16 mouse cellular contexts compared by ENCODE assay signal in the genomic region with DNA sequence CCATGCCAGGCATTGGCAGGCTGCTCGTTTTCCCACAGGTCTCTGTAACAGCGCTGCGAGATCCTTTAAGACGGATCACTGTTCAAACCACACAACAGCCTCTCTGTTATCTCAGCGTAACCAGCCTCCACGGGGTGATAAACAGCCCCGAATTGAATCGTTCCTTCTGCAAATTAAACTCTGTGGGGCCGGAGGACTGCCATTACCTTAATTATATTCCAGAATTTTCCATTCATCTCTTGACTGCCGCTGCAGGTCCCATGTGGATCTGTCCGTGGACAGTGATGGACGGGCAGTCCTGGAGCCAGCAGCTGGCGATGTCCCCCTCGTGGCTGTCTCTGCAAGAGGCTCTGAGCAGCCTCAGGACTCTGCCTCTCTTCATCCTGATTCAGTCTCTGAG. TPM values are rescaled to one million over a fixed set of nuclear protein-coding genes. Genes with fewer than 3 reads are reported as not detected.
DNase-seq lines count a peak whose midpoint lies in the region; ATAC-seq and TF ChIP-seq lines count a peak whose summit lies in the region.
"Had no signal": no experiment of that assay in that cellular context is flagged by ENCODE, and none has a peak within 500 bp of the region (broad histone marks: within the 10 kb centered on the region; RNA-seq: fewer than 3 reads in every experiment).

No protein-coding gene starts in this region.

- DNase-seq in embryo, embryonic 11 days: peak; percentile 34
- DNase-seq in embryo, embryonic 10.5 days (ENCODE audit: low spot score): no peak
- DNase-seq in midbrain, postnatal 0 days (ENCODE audit: low spot score): peak; percentile 63
- DNase-seq in midbrain, embryonic 11.5 days (ENCODE audit: low spot score, missing footprints): no peak
- DNase-seq in stomach, postnatal 0 days (ENCODE audit: low spot score): no peak
- no peak for DNase-seq in gastrocnemius, postnatal 36 days
- no peak for DNase-seq in right cerebral cortex, postnatal 36 days (ENCODE audit: low spot score in 2 of 2)
- DNase-seq: cerebellum, adult 9-10 months; heart, adult 2 months; heart, postnatal 14 days; kidney, postnatal 14 days; liver, postnatal 0 days had no signal

- TF ChIP-seq EP300 in stomach, postnatal 0 days (optimal IDR thresholded peaks at IDR 0.05): no peak

- H3K9me3 ChIP-seq in midbrain, postnatal 0 days (ENCODE audit: low read length): no peaks in the 10 kb centered on the region
- H3K9me3 ChIP-seq in midbrain, embryonic 11.5 days (ENCODE audit: control insufficient read depth, low read length): no peaks in the 10 kb centered on the region
- no peaks in the 10 kb centered on the region for H3K9me3 ChIP-seq in hindbrain, embryonic 15.5 days
- H3K9me3 ChIP-seq in stomach, postnatal 0 days (ENCODE audit: control insufficient read depth, low read length): no peaks in the 10 kb centered on the region
- H3K9me3 ChIP-seq: limb, embryonic 13.5 days had no signal

- no peak overlapping the region for H3K9ac ChIP-seq in midbrain, postnatal 0 days (replicated peaks; ENCODE audit: low read length, poor library complexity, severe bottlenecking)
- H3K9ac ChIP-seq in midbrain, embryonic 11.5 days (ENCODE audit: low read length): no peak overlapping the region
- H3K9ac ChIP-seq in hindbrain, embryonic 15.5 days: no peak overlapping the region
- no peak overlapping the region for H3K9ac ChIP-seq in stomach, postnatal 0 days (ENCODE audit: low read length)
- H3K9ac ChIP-seq: limb, embryonic 13.5 days; liver, postnatal 0 days had no signal

- no peaks in the 10 kb centered on the region for H3K36me3 ChIP-seq in midbrain, postnatal 0 days (ENCODE audit: insufficient read depth, low read length)
- H3K36me3 ChIP-seq in midbrain, embryonic 11.5 days (ENCODE audit: control insufficient read depth, insufficient read depth, low read length): no peaks in the 10 kb centered on the region
- no peaks in the 10 kb centered on the region for H3K36me3 ChIP-seq in hindbrain, embryonic 15.5 days
- no peaks in the 10 kb centered on the region for H3K36me3 ChIP-seq in stomach, postnatal 0 days (ENCODE audit: control insufficient read depth, insufficient read depth, low read length)
- H3K36me3 ChIP-seq: limb, embryonic 13.5 days had no signal

- H3K27me3 ChIP-seq in midbrain, postnatal 0 days (ENCODE audit: insufficient read depth, low read length): no peaks in the 10 kb centered on the region
- H3K27me3 ChIP-seq in midbrain, embryonic 11.5 days (ENCODE audit: control insufficient read depth, insufficient read depth, low read length): no peaks in the 10 kb centered on the region
- no peaks in the 10 kb centered on the region for H3K27me3 ChIP-seq in hindbrain, embryonic 15.5 days
- H3K27me3 ChIP-seq in stomach, postnatal 0 days (ENCODE audit: control insufficient read depth, insufficient read depth, low read length): no peaks in the 10 kb centered on the region
- H3K27me3 ChIP-seq: limb, embryonic 13.5 days had no signal

- no peak for ATAC-seq in midbrain, postnatal 0 days (ENCODE audit: low FRiP score)
- no peak for ATAC-seq in midbrain, embryonic 11.5 days (ENCODE audit: low FRiP score)
- peak; percentile 76; the same call in 1 of the 2 replicates for ATAC-seq in hindbrain, embryonic 15.5 days (ENCODE audit: low FRiP score, low read depth)
- ATAC-seq in stomach, postnatal 0 days (ENCODE audit: low FRiP score, low TSS enrichment): no peak
- ATAC-seq: intestine, embryonic 16.5 days; liver, postnatal 0 days had no signal

- TF ChIP-seq CTCF in midbrain, postnatal 0 days (IDR thresholded peaks at IDR 0.05): peak; percentile 52
- TF ChIP-seq CTCF in stomach, postnatal 0 days (IDR thresholded peaks at IDR 0.05; ENCODE audit: low read depth): peak; percentile 29; the same call in 1 of the 2 replicates

- 32% methylated on average over 14 of the region's 14 CpGs for WGBS in midbrain, postnatal 0 days
- 86% methylated on average over 14 of the region's 14 CpGs for WGBS in midbrain, embryonic 11.5 days
- WGBS in hindbrain, embryonic 15.5 days: 20% methylated on average over 14 of the region's 14 CpGs
- 59% methylated on average over 14 of the region's 14 CpGs for WGBS in stomach, postnatal 0 days

- no peak overlapping the region for H3K4me2 ChIP-seq in midbrain, postnatal 0 days (ENCODE audit: low read depth, low read length, poor library complexity, severe bottlenecking)
- no peak overlapping the region for H3K4me2 ChIP-seq in midbrain, embryonic 11.5 days
- no peak overlapping the region for H3K4me2 ChIP-seq in hindbrain, embryonic 15.5 days
- H3K4me2 ChIP-seq in stomach, postnatal 0 days (replicated peaks; ENCODE audit: low read depth): no peak overlapping the region
- H3K4me2 ChIP-seq: limb, embryonic 13.5 days had no signal

- intact Hi-C loops in gastrocnemius, postnatal 36 days (cut with DNase I): no loop called here

- H3K27ac ChIP-seq in midbrain, postnatal 0 days (ENCODE audit: low read depth, low read length): no peak overlapping the region
- no peak overlapping the region for H3K27ac ChIP-seq in midbrain, embryonic 11.5 days (ENCODE audit: low read depth, low read length)
- peak overlapping the region; percentile 46 for H3K27ac ChIP-seq in hindbrain, embryonic 15.5 days (replicated peaks)
- H3K27ac ChIP-seq in stomach, postnatal 0 days (replicated peaks): no peak overlapping the region
- H3K27ac ChIP-seq: heart, adult 2 months; limb, embryonic 13.5 days; macrophage had no signal

- H3K4me1 ChIP-seq in midbrain, postnatal 0 days (ENCODE audit: insufficient read depth, low read length): 0 out of 2 replicates have a peak, but pooled peaks cover 2% of the 10 kb centered on the region
- no peaks in the 10 kb centered on the region; the same call in none of the 2 replicates for H3K4me1 ChIP-seq in midbrain, embryonic 11.5 days (ENCODE audit: control insufficient read depth, insufficient read depth, low read length)
- H3K4me1 ChIP-seq in hindbrain, embryonic 15.5 days (replicated peaks): peaks cover 36% of the 10 kb centered on the region
- no peaks in the 10 kb centered on the region for H3K4me1 ChIP-seq in stomach, postnatal 0 days (replicated peaks; ENCODE audit: control insufficient read depth, insufficient read depth)

- H3K4me3 ChIP-seq in midbrain, postnatal 0 days (ENCODE audit: low read depth, low read length): no peak overlapping the region
- H3K4me3 ChIP-seq in midbrain, embryonic 11.5 days (ENCODE audit: low read depth, low read length): no peak overlapping the region
- no peak overlapping the region for H3K4me3 ChIP-seq in hindbrain, embryonic 15.5 days
- no peak overlapping the region for H3K4me3 ChIP-seq in stomach, postnatal 0 days (ENCODE audit: low read depth, low read length)
- H3K4me3 ChIP-seq: heart, adult 2 months; limb, embryonic 13.5 days had no signal

RNA-seq across cellular contexts. Expression of a gene that starts 30.7 kb away (rescaled TPM):
- total RNA-seq in midbrain, postnatal 0 days (2014; rRNA removed): 85.5 and 90.3 TPM in 2 replicates
- 52.9 and 55.9 TPM in 2 replicates for polyA plus RNA-seq in midbrain, postnatal 0 days (2015; fragmentation: Nextera tagmentation; extraction: Ambion mirVana)
- 19.6 and 20.3 TPM in 2 replicates for polyA plus RNA-seq in midbrain, embryonic 11.5 days (2014; fragmentation: Nextera tagmentation; extraction: Ambion mirVana)
- 59.9 and 66.1 TPM in 2 replicates for polyA plus RNA-seq in hindbrain, embryonic 15.5 days (2015; fragmentation: Nextera tagmentation; extraction: Ambion mirVana)
- 3.5 and 3.8 TPM in 2 replicates for polyA plus RNA-seq in stomach, postnatal 0 days (2015; fragmentation: Nextera tagmentation; extraction: Ambion mirVana)
- 1 to 10 TPM; 3.1 to 3.4 TPM for total RNA-seq in gastrocnemius, postnatal 36 days (2021)

Comparison
In these comparisons a context has a peak if more than half of its experiments do, and no peak if none do; other contexts are left out.
1. DNase-seq: peak in embryo, embryonic 11 days (single experiment) and midbrain, postnatal 0 days (single experiment); none in embryo, embryonic 10.5 days (single experiment), midbrain, embryonic 11.5 days (single experiment), stomach, postnatal 0 days (single experiment), gastrocnemius, postnatal 36 days (0 of 2) and right cerebral cortex, postnatal 36 days (0 of 2).